Mouse (Mus musculus) CH12.LX (cell line): ENCODE measurements around the gene Atp8a2. TPM values are rescaled to one million over a fixed set of nuclear protein-coding genes. Genes with fewer than 3 reads are reported as not detected.

ENCODE experiments used
- DNase-seq: peaks from one replicate; pipeline ENCODE4 v3.0.0-alpha.2; 2013; ENCODE audit errors: extremely low read depth
- H3K27ac ChIP-seq: 2 replicates; pipeline ENCODE4 v1.5.1; 2012; ENCODE audit warnings: low read depth, mild to moderate bottlenecking, control low read depth, moderate library complexity; ENCODE audit not compliant: insufficient read depth
- H3K27me3 ChIP-seq: replicated peaks from 2 replicates; pipeline ENCODE3; 2012; ENCODE audit warnings: inconsistent platforms
- H3K36me3 ChIP-seq, 2 experiments: replicated peaks in 1 of 2; 2 replicates each; pipeline versions ENCODE3 to v1.6.1; 2012; ENCODE audit warnings: inconsistent platforms in 1 of 2, low read length in 1 of 2, mild to moderate bottlenecking in 1 of 2, mixed read lengths in 1 of 2, moderate library complexity in 1 of 2; ENCODE audit not compliant: control insufficient read depth in 1 of 2, insufficient read depth in 1 of 2
- H3K4me1 ChIP-seq, 2 experiments: 2 replicates each; pipeline ENCODE4 v1.6.1; 2012; ENCODE audit warnings: inconsistent platforms in 1 of 2, moderate library complexity in 1 of 2; ENCODE audit not compliant: insufficient read depth in 2 of 2, control insufficient read depth in 1 of 2
- H3K4me2 ChIP-seq: 2 replicates; pipeline ENCODE4 v1.6.1; 2012; ENCODE audit warnings: low read depth, mild to moderate bottlenecking, control low read depth; ENCODE audit not compliant: poor library complexity, insufficient read depth, severe bottlenecking
- H3K4me3 ChIP-seq, 3 experiments: fragments of 150-350 bp in 1 of 3; sonication (generic) in 1 of 3; replicated peaks in 1 of 3; 2 replicates each; pipeline versions ENCODE3 to v1.5.1; 2011 to 2012; ENCODE audit warnings: low read depth in 2 of 3, low read length in 2 of 3, mild to moderate bottlenecking in 2 of 3, moderate library complexity in 2 of 3, control low read depth in 1 of 3, improper control_type of control experiment in 1 of 3, inconsistent platforms in 1 of 3, mixed read lengths in 1 of 3; ENCODE audit not compliant: poor library complexity in 1 of 3
- H3K79me2 ChIP-seq: replicated peaks from 2 replicates; pipeline ENCODE4 v1.6.1; 2012; ENCODE audit warnings: mild to moderate bottlenecking, moderate library complexity; ENCODE audit not compliant: control insufficient read depth, poor library complexity, insufficient read depth, severe bottlenecking; ENCODE audit errors: extremely low read depth
- H3K9ac ChIP-seq: 2 replicates; pipeline ENCODE4 v1.6.1; 2012; ENCODE audit warnings: low read depth, mild to moderate bottlenecking, control low read depth, moderate library complexity; ENCODE audit not compliant: insufficient read depth
- H3K9me3 ChIP-seq: replicated peaks from 2 replicates; pipeline ENCODE3; 2012; ENCODE audit warnings: low read length, inconsistent platforms, mixed read lengths
- BHLHE40 ChIP-seq: IDR thresholded peaks from 2 replicates; pipeline ENCODE4 v1.6.1; 2011; ENCODE audit warnings: mild to moderate bottlenecking, low read depth, low read length, improper control_type of control experiment
- CHD1 ChIP-seq: IDR thresholded peaks from 2 replicates; pipeline ENCODE4 v1.6.1; 2012; ENCODE audit warnings: low read depth, low read length, improper control_type of control experiment, inconsistent platforms
- CHD2 ChIP-seq: IDR thresholded peaks from 2 replicates; pipeline ENCODE4 v1.6.1; 2011; ENCODE audit warnings: low read length, improper control_type of control experiment
- ELF1 ChIP-seq: IDR thresholded peaks from 2 replicates; pipeline ENCODE4 v1.6.1; 2014; ENCODE audit warnings: low read depth, mild to moderate bottlenecking, inconsistent platforms, low read length, improper control_type of control experiment
- ETS1 ChIP-seq: conservative IDR thresholded peaks from 2 replicates; pipeline ENCODE4 v1.6.1; 2012; ENCODE audit warnings: low read depth, mild to moderate bottlenecking, inconsistent platforms, low read length, improper control_type of control experiment, moderate library complexity
- GABPA ChIP-seq: IDR thresholded peaks from 2 replicates; pipeline ENCODE4 v1.6.1; 2012; ENCODE audit warnings: low read depth, low read length, improper control_type of control experiment, inconsistent platforms; ENCODE audit not compliant: insufficient replicate concordance
- HCFC1 ChIP-seq: IDR thresholded peaks from 2 replicates; pipeline ENCODE4 v1.6.1; 2012; ENCODE audit warnings: low read depth, mild to moderate bottlenecking, inconsistent platforms, low read length, improper control_type of control experiment
- IRF4 ChIP-seq: IDR thresholded peaks from 2 replicates; pipeline ENCODE4 v1.6.1; 2014; ENCODE audit warnings: low read depth, mild to moderate bottlenecking, inconsistent platforms, low read length, improper control_type of control experiment
- JUND ChIP-seq: conservative IDR thresholded peaks from 2 replicates; pipeline ENCODE4 v1.6.1; 2011; ENCODE audit warnings: low read depth, low read length, improper control_type of control experiment
- KAT2A ChIP-seq: IDR thresholded peaks from 2 replicates; pipeline ENCODE4 v1.6.1; 2012; ENCODE audit warnings: low read length, improper control_type of control experiment, inconsistent platforms; ENCODE audit not compliant: insufficient replicate concordance
- MAFK ChIP-seq: IDR thresholded peaks from 2 replicates; pipeline ENCODE4 v1.6.1; 2011; ENCODE audit warnings: low read length, improper control_type of control experiment; ENCODE audit not compliant: insufficient replicate concordance
- MAX ChIP-seq: IDR thresholded peaks from 2 replicates; pipeline ENCODE4 v1.6.1; 2011; ENCODE audit warnings: low read length, improper control_type of control experiment
- MEF2A ChIP-seq: IDR thresholded peaks from 2 replicates; pipeline ENCODE4 v1.6.1; 2014; ENCODE audit warnings: low read depth, mild to moderate bottlenecking, inconsistent platforms, low read length, improper control_type of control experiment, borderline replicate concordance
- MYC ChIP-seq: IDR thresholded peaks from 2 replicates; pipeline ENCODE4 v1.6.1; 2011; ENCODE audit warnings: low read depth, mild to moderate bottlenecking, improper control_type of control experiment, low read length
- PAX5 ChIP-seq: IDR thresholded peaks from 2 replicates; pipeline ENCODE4 v1.6.1; 2012; ENCODE audit warnings: low read length, inconsistent platforms, mixed read lengths
- POLR2AphosphoS2 ChIP-seq: IDR thresholded peaks from 2 replicates; pipeline ENCODE4 v1.6.1; 2011; ENCODE audit warnings: low read depth, low read length, improper control_type of control experiment
- RAD21 ChIP-seq: IDR thresholded peaks from 2 replicates; pipeline ENCODE4 v1.6.1; 2011; ENCODE audit warnings: low read depth, mild to moderate bottlenecking, low read length, improper control_type of control experiment, moderate library complexity
- RCOR1 ChIP-seq: conservative IDR thresholded peaks from 2 replicates; pipeline ENCODE4 v1.6.1; 2012; ENCODE audit warnings: low read depth, mild to moderate bottlenecking, inconsistent platforms, low read length, improper control_type of control experiment
- SIN3A ChIP-seq: IDR thresholded peaks from 2 replicates; pipeline ENCODE4 v1.6.1; 2012; ENCODE audit warnings: low read length, improper control_type of control experiment, inconsistent platforms
- SMC3 ChIP-seq: IDR thresholded peaks from 2 replicates; pipeline ENCODE4 v1.6.1; 2011; ENCODE audit warnings: low read depth, low read length, improper control_type of control experiment
- TBP ChIP-seq: conservative IDR thresholded peaks from 2 replicates; pipeline ENCODE4 v1.6.1; 2011; ENCODE audit warnings: low read depth, low read length, improper control_type of control experiment
- UBTF ChIP-seq: IDR thresholded peaks from 2 replicates; pipeline ENCODE4 v1.6.1; 2012; ENCODE audit warnings: low read depth, mild to moderate bottlenecking, inconsistent platforms, low read length, improper control_type of control experiment, moderate library complexity
- USF1 ChIP-seq: IDR thresholded peaks from 2 replicates; pipeline ENCODE4 v1.6.1; 2014; ENCODE audit warnings: low read depth, mild to moderate bottlenecking, inconsistent platforms, low read length, improper control_type of control experiment
- USF2 ChIP-seq: conservative IDR thresholded peaks from 2 replicates; pipeline ENCODE4 v1.6.1; 2011; ENCODE audit warnings: low read depth, low read length, improper control_type of control experiment
- ZMIZ1 ChIP-seq: IDR thresholded peaks from 2 replicates; pipeline ENCODE4 v1.6.1; 2012; ENCODE audit warnings: low read depth, mild to moderate bottlenecking, inconsistent platforms, low read length, improper control_type of control experiment
- dilution Hi-C: fragments of 300-500 bp; cut with MboI; formaldehyde crosslinking; loops from 2 replicates; pipeline ENCODE4 v1.14.3; 2020; ENCODE audit warnings: low sequenced_read_pairs; ENCODE audit not compliant: extremely low pct_unique_long_range_greater_than_20kb, extremely low pct_ligation_motif_present
- in situ Hi-C: fragments of 300-500 bp; cut with MboI; formaldehyde crosslinking; loops from 3 replicates; pipeline ENCODE4 v1.14.3; 2019; ENCODE audit warnings: low sequenced_read_pairs, low pct_ligation_motif_present, low pct_unique_long_range_greater_than_20kb, mixed read lengths
- polyA plus RNA-seq: library from polyadenylated mRNA; unstranded; fragments of >175 nt; gene quantifications from 2 replicates; pipeline ENCODE4 v1.2.1, GENCODE M21; 2012; ENCODE audit warnings: low read depth; ENCODE audit not compliant: insufficient read length
- total RNA-seq, 2 experiments: library from RNA; depleted of rRNA; stranded (reverse); fragments of 300-350 nt in 1 of 2; fragments of >200 nt in 1 of 2; gene quantifications; 2 replicates each; pipeline ENCODE4 v1.2.3; 2012 to 2014

Atp8a2 gene
- total and polyA plus RNA-seq, 3 experiments, result 0.15 to 0.29 (median 0.21) TPM

DNA sequence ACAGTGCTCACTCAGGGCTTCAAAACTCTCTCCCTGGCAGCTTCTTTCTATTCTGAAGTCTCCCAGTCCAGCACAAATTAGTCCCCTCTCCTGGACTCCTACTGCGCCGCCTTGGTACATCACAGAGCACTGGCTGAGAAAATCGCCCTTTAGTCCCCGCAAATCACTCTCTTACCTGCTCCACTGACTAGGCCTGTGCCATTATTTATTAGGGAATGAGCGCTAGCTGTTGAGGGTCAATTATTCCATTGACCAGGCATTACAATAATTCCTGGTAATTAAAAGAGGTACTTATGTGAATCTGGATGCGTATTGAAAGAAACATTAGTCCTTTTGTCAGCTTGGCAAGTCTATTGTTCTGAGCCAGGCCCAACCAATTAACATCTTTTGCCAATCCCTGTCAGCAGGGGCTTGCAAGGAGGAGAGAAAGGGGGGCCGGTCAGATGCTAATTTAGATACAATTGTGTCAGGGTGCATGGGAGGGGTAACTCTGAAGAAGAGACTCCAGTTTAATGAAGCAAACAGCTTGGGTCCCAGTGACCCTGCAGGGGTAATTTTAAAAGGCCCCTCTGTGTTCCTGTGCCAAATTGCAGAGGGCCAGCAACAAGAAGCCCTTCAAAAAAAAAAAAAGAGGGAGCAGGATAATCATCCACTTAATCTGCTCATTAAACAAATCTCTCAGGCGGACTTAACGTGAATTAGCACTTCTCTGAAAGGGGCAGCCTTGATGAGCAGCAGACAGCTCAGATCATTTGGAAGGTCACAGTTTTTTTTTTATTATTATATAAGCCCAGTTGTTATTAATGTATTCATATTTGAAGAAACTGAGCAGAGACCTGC, 459.9 kb downstream of the Atp8a2 start:
- H3K9me3 ChIP-seq, result no peaks in the 10 kb centered on the region
- in situ Hi-C loops (no loop called here), dilution Hi-C loops (no loop called here)
- no peak overlapping the region for H3K4me2 ChIP-seq
- TF ChIP-seq PAX5, result no peak
- no peak for TF ChIP-seq USF2
- no peak for TF ChIP-seq MYC
- TF ChIP-seq JUND, result no peak
- TF ChIP-seq UBTF, result no peak
- TF ChIP-seq MEF2A, result no peak
- no peak for TF ChIP-seq USF1
- TF ChIP-seq MAFK, result no peak
- no peak for TF ChIP-seq CHD1
- TF ChIP-seq GABPA, result no peak
- TF ChIP-seq SIN3A, result no peak
- TF ChIP-seq RAD21, result no peak
- no peak for TF ChIP-seq RCOR1
- no peak for TF ChIP-seq BHLHE40
- TF ChIP-seq HCFC1, result no peak
- peaks cover 4 to 41% of the 10 kb centered on the region in 2 experiments; a peak in 3 of 4 replicates for H3K4me1 ChIP-seq
- no peak for DNase-seq
- H3K27ac ChIP-seq, result no peak overlapping the region
- H3K79me2 ChIP-seq, result no peaks in the 10 kb centered on the region
- H3K9ac ChIP-seq, result no peak overlapping the region
- no peaks in the 10 kb centered on the region for H3K36me3 ChIP-seq
- H3K27me3 ChIP-seq, result no peaks in the 10 kb centered on the region
- no peak overlapping the region for H3K4me3 ChIP-seq

DNA sequence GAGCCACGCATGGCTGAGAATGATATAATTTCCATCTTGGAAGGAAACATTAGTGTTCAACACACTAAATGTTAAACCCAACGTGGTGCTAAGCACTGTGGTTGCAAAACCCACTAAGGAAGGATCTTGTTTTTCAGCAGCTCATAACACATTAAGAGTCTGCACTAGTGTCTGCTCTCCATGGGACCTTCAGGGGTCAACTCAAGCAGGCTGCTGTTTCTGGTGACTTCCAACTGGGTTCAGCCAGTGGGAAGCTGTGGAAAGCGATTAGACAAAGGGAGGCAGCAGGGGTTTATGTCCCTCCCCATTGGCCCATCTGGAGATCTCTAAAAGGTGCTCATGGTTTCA, 467.0 kb downstream of the Atp8a2 start:
- dilution Hi-C loops (no loop called here), in situ Hi-C loops (no loop called here)
- no peak for TF ChIP-seq KAT2A
- TF ChIP-seq ELF1, result no peak
- TF ChIP-seq TBP, result no peak
- TF ChIP-seq SMC3, result no peak
- TF ChIP-seq CHD2, result no peak
- no peak for TF ChIP-seq ETS1
- TF ChIP-seq MEF2A, result no peak
- TF ChIP-seq POLR2AphosphoS2, result no peak
- no peak for TF ChIP-seq PAX5
- no peak for TF ChIP-seq ZMIZ1
- TF ChIP-seq MYC, result no peak
- TF ChIP-seq MAX, result no peak
- no peak for TF ChIP-seq USF2
- TF ChIP-seq BHLHE40, result no peak
- TF ChIP-seq IRF4, result no peak

More for the DNA sequence above, 467.0 kb downstream of the Atp8a2 start:
- no peaks in the 10 kb centered on the region for H3K27me3 ChIP-seq
- H3K9ac ChIP-seq, result no peak overlapping the region
- H3K4me2 ChIP-seq, result no peak overlapping the region
- H3K4me1 ChIP-seq, result peaks cover 3 to 22% of the 10 kb centered on the region in 2 experiments; a peak in 2 of 4 replicates
- H3K79me2 ChIP-seq, result no peaks in the 10 kb centered on the region
- no peaks in the 10 kb centered on the region for H3K9me3 ChIP-seq
- DNase-seq, result no peak
- H3K36me3 ChIP-seq, result no peaks in the 10 kb centered on the region
- no peak overlapping the region for H3K27ac ChIP-seq
- no peak overlapping the region for H3K4me3 ChIP-seq
